Mouse (Mus musculus) limb, embryonic 13.5 days (tissue): ENCODE results near the gene Csnk1d. TPM values are rescaled to one million over a fixed set of nuclear protein-coding genes. Genes with fewer than 3 reads are reported as not detected.

Source experiments
- ATAC-seq: fragments of 200-750 bp; cut with Nextera tagmentation; 2 replicates; pipeline ENCODE4 v1.8.0; 2017; ENCODE audit warnings: low read depth, moderate number of reproducible peaks, moderate TSS enrichment; ENCODE audit not compliant: low FRiP score
- H3K27ac ChIP-seq: fragments of 300-500 bp; sonication (generic); 2 replicates; pipeline ENCODE4 v1.5.1; 2015; ENCODE audit warnings: inconsistent platforms, mild to moderate bottlenecking, moderate library complexity
- H3K27me3 ChIP-seq: fragments of 300-500 bp; sonication (generic); 2 replicates; pipeline ENCODE4 v1.6.1; 2015; ENCODE audit warnings: mild to moderate bottlenecking, inconsistent platforms
- H3K36me3 ChIP-seq: fragments of 300-500 bp; sonication (generic); 2 replicates; pipeline ENCODE4 v1.6.1; 2015; ENCODE audit warnings: inconsistent platforms, mild to moderate bottlenecking, moderate library complexity
- H3K4me1 ChIP-seq: fragments of 300-500 bp; sonication (generic); 2 replicates; pipeline ENCODE4 v1.6.1; 2015; ENCODE audit warnings: inconsistent platforms
- H3K4me2 ChIP-seq: fragments of 300-500 bp; sonication (generic); replicated peaks from 2 replicates; pipeline ENCODE4 v1.6.1; 2015; ENCODE audit warnings: inconsistent platforms, mild to moderate bottlenecking, moderate library complexity
- H3K4me3 ChIP-seq: fragments of 300-500 bp; sonication (generic); 2 replicates; pipeline ENCODE4 v1.5.1; 2015; ENCODE audit warnings: moderate library complexity, mild to moderate bottlenecking, inconsistent platforms
- H3K9ac ChIP-seq: fragments of 300-500 bp; sonication (generic); 2 replicates; pipeline ENCODE4 v1.6.1; 2015; ENCODE audit warnings: mild to moderate bottlenecking, inconsistent platforms
- H3K9me3 ChIP-seq: fragments of 300-500 bp; sonication (generic); 2 replicates; pipeline ENCODE4 v1.6.1; 2016; ENCODE audit warnings: inconsistent platforms
- WGBS: fragments of 180-500 bp; shearing (Covaris S2); methylation state at CpG from one replicate; pipeline ENCODE4 v1.1.7; 2015; 5-methylcytosine and 5-hydroxymethylcytosine counted together
- polyA plus RNA-seq: library from polyadenylated mRNA; unstranded; fragments of >200 nt; fragmentation: Nextera tagmentation; extraction: Ambion mirVana; gene quantifications from 2 replicates; pipeline ENCODE4 v1.2.1, GENCODE M21; 2015

Csnk1d gene
- polyA plus RNA-seq, 1 experiment from 2014 or later: 136 TPM

GRCm38 (mm10) chr11:120982459-120982858 is 8.7 kb downstream of the Csnk1d start:
- H3K27me3 ChIP-seq: no peaks in the 10 kb centered on the region
- H3K36me3 ChIP-seq: peaks cover 91% of the 10 kb centered on the region
- H3K4me3 ChIP-seq: no peak overlapping the region
- peaks cover 7% of the 10 kb centered on the region; the same call in 1 of the 2 replicates for H3K4me1 ChIP-seq
- H3K9ac ChIP-seq: no peak overlapping the region
- no peak overlapping the region for H3K4me2 ChIP-seq
- no peaks in the 10 kb centered on the region for H3K9me3 ChIP-seq
- no peak overlapping the region for H3K27ac ChIP-seq
- ATAC-seq: no peak

- WGBS: 92% methylated on average over 4 of the region's 4 CpGs
Observed at GRCm38 (mm10) chr11:120981661-120982060, 9.5 kb downstream of the Csnk1d start.

GRCm38 (mm10) chr11:120980427-120981035 is 10.6 kb downstream of the Csnk1d start:
- Histone ChIP-seq H3K4me2 (no peak overlapping the region), H3K9me3 (no peaks in the 10 kb centered on the region), H3K36me3 (peaks cover 94% of the 10 kb centered on the region), H3K27me3 (no peaks in the 10 kb centered on the region), H3K9ac (no peak overlapping the region), H3K4me3 (no peak overlapping the region), H3K4me1 (0 out of 2 replicates have a peak, but pooled peaks cover 3% of the 10 kb centered on the region), H3K27ac (no peak overlapping the region)
- ATAC-seq: no peak
- 85% methylated on average over 9 of the region's 9 CpGs for WGBS

More at GRCm38 (mm10) chr11:120981661-120982060, 9.5 kb downstream of the Csnk1d start:
- no peak overlapping the region for H3K9ac ChIP-seq
- no peak for ATAC-seq
- no peaks in the 10 kb centered on the region for H3K27me3 ChIP-seq
- H3K4me3 ChIP-seq: no peak overlapping the region
- peaks cover 94% of the 10 kb centered on the region for H3K36me3 ChIP-seq
- no peak overlapping the region for H3K4me2 ChIP-seq
- no peaks in the 10 kb centered on the region for H3K9me3 ChIP-seq
- 0 out of 2 replicates have a peak, but pooled peaks cover 3% of the 10 kb centered on the region for H3K4me1 ChIP-seq
- no peak overlapping the region for H3K27ac ChIP-seq

GRCm38 (mm10) chr11:120979711-120980426 is 11.3 kb downstream of the Csnk1d start:
- no peak overlapping the region for H3K4me2 ChIP-seq
- H3K9me3 ChIP-seq: no peaks in the 10 kb centered on the region
- no peak overlapping the region for H3K4me3 ChIP-seq
- H3K4me1 ChIP-seq: 0 out of 2 replicates have a peak, but pooled peaks cover 3% of the 10 kb centered on the region
- no peak for ATAC-seq
- H3K9ac ChIP-seq: no peak overlapping the region
- H3K27me3 ChIP-seq: no peaks in the 10 kb centered on the region
- peaks cover 96% of the 10 kb centered on the region for H3K36me3 ChIP-seq
- 86% methylated on average over 8 of the region's 8 CpGs for WGBS
- H3K27ac ChIP-seq: no peak overlapping the region

- no peak overlapping the region for H3K9ac ChIP-seq
- no peak for ATAC-seq
- H3K36me3 ChIP-seq: peaks cover 98% of the 10 kb centered on the region
- 88% methylated on average over 6 of the region's 6 CpGs for WGBS
- H3K27me3 ChIP-seq: no peaks in the 10 kb centered on the region
- H3K9me3 ChIP-seq: no peaks in the 10 kb centered on the region
- no peaks in the 10 kb centered on the region for H3K4me1 ChIP-seq
- no peak overlapping the region for H3K4me2 ChIP-seq
- no peak overlapping the region for H3K27ac ChIP-seq
- no peak overlapping the region for H3K4me3 ChIP-seq
Observed at GRCm38 (mm10) chr11:120973318-120973717, 17.8 kb downstream of the Csnk1d start.

GRCm38 (mm10) chr11:120971237-120971636 is 19.9 kb downstream of the Csnk1d start:
- Histone ChIP-seq H3K4me2 (no peak overlapping the region), H3K9ac (no peak overlapping the region), H3K9me3 (no peaks in the 10 kb centered on the region), H3K36me3 (peaks cover 99% of the 10 kb centered on the region), H3K27ac (no peak overlapping the region), H3K4me3 (no peak overlapping the region), H3K27me3 (no peaks in the 10 kb centered on the region), H3K4me1 (0 out of 2 replicates have a peak, but pooled peaks cover 2% of the 10 kb centered on the region)
- 91% methylated on average over 5 of the region's 5 CpGs for WGBS
- no peak for ATAC-seq

- Histone ChIP-seq H3K4me3 (no peak overlapping the region), H3K9me3 (no peaks in the 10 kb centered on the region), H3K4me2 (no peak overlapping the region), H3K27ac (no peak overlapping the region), H3K4me1 (0 out of 2 replicates have a peak, but pooled peaks cover 10% of the 10 kb centered on the region), H3K36me3 (peaks cover 100% of the 10 kb centered on the region), H3K27me3 (no peaks in the 10 kb centered on the region), H3K9ac (no peak overlapping the region)
- no peak for ATAC-seq
- 88% methylated on average over 5 of the region's 5 CpGs for WGBS
Observed at GRCm38 (mm10) chr11:120969742-120970141, 21.4 kb downstream of the Csnk1d start.

GRCm38 (mm10) chr11:120965587-120965986 is 25.5 kb downstream of the Csnk1d start:
- Histone ChIP-seq H3K27ac (no peak overlapping the region), H3K27me3 (no peaks in the 10 kb centered on the region), H3K9ac (no peak overlapping the region), H3K4me1 (0 out of 2 replicates have a peak, but pooled peaks cover 10% of the 10 kb centered on the region), H3K36me3 (peaks cover 100% of the 10 kb centered on the region), H3K4me2 (no peak overlapping the region), H3K9me3 (no peaks in the 10 kb centered on the region), H3K4me3 (no peak overlapping the region)
- WGBS: 71% methylated on average over 4 of the region's 4 CpGs
- ATAC-seq: no peak

- WGBS: 81% methylated on average over 10 of the region's 10 CpGs
- Histone ChIP-seq H3K4me3 (no peak overlapping the region), H3K36me3 (peaks cover 100% of the 10 kb centered on the region), H3K4me1 (0 out of 2 replicates have a peak, but pooled peaks cover 10% of the 10 kb centered on the region), H3K9me3 (no peaks in the 10 kb centered on the region), H3K27ac (no peak overlapping the region), H3K9ac (peak overlapping the region; percentile 1; the same call in 1 of the 2 replicates), H3K4me2 (no peak overlapping the region), H3K27me3 (no peaks in the 10 kb centered on the region)
- no peak; the same call in 1 of the 2 replicates for ATAC-seq
Observed at GRCm38 (mm10) chr11:120964195-120965157, 26.7 kb downstream of the Csnk1d start.

- no peak for ATAC-seq
- Histone ChIP-seq H3K4me3 (no peak overlapping the region), H3K4me1 (peaks cover 17% of the 10 kb centered on the region; the same call in 1 of the 2 replicates), H3K4me2 (no peak overlapping the region), H3K27ac (no peak overlapping the region; the same call in 1 of the 2 replicates), H3K9ac (no peak overlapping the region), H3K9me3 (no peaks in the 10 kb centered on the region), H3K27me3 (no peaks in the 10 kb centered on the region), H3K36me3 (peaks cover 100% of the 10 kb centered on the region)
- WGBS: 86% methylated on average over 7 of the region's 7 CpGs
Observed at GRCm38 (mm10) chr11:120962909-120963308, 28.2 kb downstream of the Csnk1d start.

GRCm38 (mm10) chr11:120962050-120962771 is 28.9 kb downstream of the Csnk1d start:
- Histone ChIP-seq H3K27ac (no peak overlapping the region), H3K4me2 (no peak overlapping the region), H3K9ac (no peak overlapping the region), H3K36me3 (peaks cover 100% of the 10 kb centered on the region), H3K4me1 (peaks cover 21% of the 10 kb centered on the region; the same call in 1 of the 2 replicates), H3K9me3 (no peaks in the 10 kb centered on the region), H3K27me3 (no peaks in the 10 kb centered on the region), H3K4me3 (no peak overlapping the region)
- WGBS: 94% methylated on average over 13 of the region's 13 CpGs
- ATAC-seq: no peak
